Mouse (Mus musculus): Measurements from ENCODE around the gene Brd3. TPM values are rescaled to one million over a fixed set of nuclear protein-coding genes. Genes with fewer than 3 reads are reported as not detected.
"Not testable (repeated sequence)": the region's sequence is repeated elsewhere in the genome, so short reads cannot be mapped to it uniquely, and the experiment has no call there.

The Brd3 gene
- polyA plus RNA-seq, 1 experiment from 2014 or later, result 126 TPM

GRCm38 (mm10) chr2:27516289-27516688 lies 8.8 kb upstream of the Brd3 start:
- Histone ChIP-seq H3K9me3 (ENCODE audit: low read depth, low read length) (no peaks in the 10 kb centered on the region), H3K4me3 (ENCODE audit: low read depth, low read length) (peak overlapping the region; percentile 92), H3K27ac (ENCODE audit: low read depth) (no peak overlapping the region), H3K9ac (peak overlapping the region; percentile 10), H3K36me3 (ENCODE audit: insufficient read depth) (peaks cover 31% of the 10 kb centered on the region), H3K27me3 (ENCODE audit: insufficient read depth, low read length) (no peaks in the 10 kb centered on the region), H3K4me1 (ENCODE audit: insufficient read depth) (peaks cover 13% of the 10 kb centered on the region), H3K4me2 (peak overlapping the region; percentile 94)
- no peak for ATAC-seq (ENCODE audit: insufficient read depth)
- no peak for DNase-seq
- TF ChIP-seq CTCF (IDR thresholded peaks at IDR 0.05; ENCODE audit: low read depth), result no peak
- 5% methylated on average over 1 of the region's 1 CpGs for WGBS

DNA sequence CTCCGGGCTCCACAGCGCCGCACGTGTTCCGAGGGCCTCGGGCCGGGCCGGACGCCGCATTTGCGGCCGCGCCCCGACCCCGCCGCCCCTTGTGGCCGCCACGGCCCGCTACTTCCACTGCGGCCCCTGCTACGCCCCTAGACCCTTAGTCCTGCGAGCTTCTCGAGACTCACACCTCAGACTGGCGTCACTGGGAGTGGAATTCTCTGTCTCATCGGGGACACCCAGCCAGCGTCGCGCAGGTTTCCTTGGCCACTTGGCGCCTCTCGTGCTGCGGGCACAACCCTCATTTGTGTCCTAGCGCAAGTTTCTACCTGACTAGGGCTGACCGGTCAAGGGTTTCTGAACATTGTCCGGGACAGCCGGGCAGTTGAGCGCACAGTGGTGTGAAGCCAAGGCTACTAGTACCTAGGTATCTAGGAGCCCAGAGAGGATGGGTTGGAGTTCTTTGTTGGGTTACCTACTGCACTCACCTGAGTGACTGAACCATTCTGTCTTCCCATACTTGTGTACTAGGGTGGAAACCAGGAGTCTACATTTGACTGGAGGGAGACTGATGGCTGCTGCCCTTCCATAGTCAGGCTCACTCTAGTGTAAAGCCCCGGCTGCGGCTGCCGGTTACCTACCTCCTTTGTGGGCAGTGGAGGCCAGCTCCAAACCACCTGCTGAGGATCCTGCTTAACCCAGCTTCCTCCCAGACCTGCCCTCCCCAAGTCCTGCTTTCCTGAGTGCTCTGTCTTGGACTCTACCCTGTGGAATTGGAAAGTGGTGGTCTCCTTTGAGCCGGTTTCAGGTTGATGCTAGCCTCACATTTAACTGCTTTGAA lies 8.1 kb upstream of the Brd3 start:
- ATAC-seq (ENCODE audit: insufficient read depth) (peak; percentile 69), DNase-seq (peak; percentile 41)
- H3K36me3 ChIP-seq (ENCODE audit: insufficient read depth), result peaks cover 24% of the 10 kb centered on the region
- peak overlapping the region; percentile 92 for H3K4me3 ChIP-seq (ENCODE audit: low read depth, low read length)
- peak overlapping the region; percentile 91 for H3K27ac ChIP-seq (ENCODE audit: low read depth)
- H3K9me3 ChIP-seq (ENCODE audit: low read depth, low read length), result no peaks in the 10 kb centered on the region
- peaks cover 13% of the 10 kb centered on the region for H3K4me1 ChIP-seq (ENCODE audit: insufficient read depth)
- H3K9ac ChIP-seq, result peak overlapping the region; percentile 93
- H3K27me3 ChIP-seq (ENCODE audit: insufficient read depth, low read length), result no peaks in the 10 kb centered on the region
- peak; percentile 8; the same call in 1 of the 2 replicates for TF ChIP-seq CTCF (IDR thresholded peaks at IDR 0.05; ENCODE audit: low read depth)
- WGBS, result under 1% methylated on average over 40 of the region's 40 CpGs
- H3K4me2 ChIP-seq, result peak overlapping the region; percentile 94

DNA sequence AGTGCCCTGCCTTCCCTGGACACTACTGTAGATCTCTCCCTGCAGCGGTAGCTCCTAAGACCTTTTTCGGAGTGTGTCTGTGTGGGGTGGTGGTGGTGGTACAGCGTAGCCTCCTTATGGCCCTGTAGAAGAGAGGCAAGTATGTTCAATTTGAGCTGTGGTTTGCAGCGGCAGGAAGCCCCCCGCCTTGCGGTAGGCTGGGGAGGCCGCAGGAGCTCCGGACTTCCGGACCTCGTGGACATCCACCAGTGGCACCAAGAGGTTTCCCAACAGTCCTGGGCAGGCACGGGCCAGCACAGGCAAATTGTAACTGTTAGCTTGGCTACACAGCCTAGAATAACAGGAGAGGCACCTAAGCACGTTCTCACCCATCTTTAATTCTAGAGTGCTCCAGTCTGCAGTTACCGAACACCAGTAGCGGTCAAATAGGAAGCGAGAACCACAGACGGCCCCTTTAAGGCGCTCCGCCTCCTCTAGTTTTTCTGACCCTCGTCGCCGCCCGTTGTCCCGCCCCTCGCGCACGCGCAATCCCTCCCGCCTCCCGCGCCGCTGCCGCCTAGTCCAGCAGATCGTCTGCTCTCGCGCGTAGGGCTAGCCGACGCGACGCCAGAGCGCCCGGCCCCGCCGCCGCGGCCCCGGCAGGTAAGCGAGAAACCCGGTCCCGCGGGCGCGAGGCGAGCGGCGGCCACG lies 7.3 kb upstream of the Brd3 start, which contains the start of gene Wdr5:
Gene Wdr5 (plus strand): TSS at position 519 of the 690 bp plus-strand sequence.
- DNase-seq (peak; percentile 96), ATAC-seq (ENCODE audit: insufficient read depth) (peak; percentile 94)
- H3K9ac ChIP-seq, result peak within 1 kb of the TSS; percentile 93
- peak within 1 kb of the TSS; percentile 94 for H3K4me2 ChIP-seq
- TF ChIP-seq CTCF (IDR thresholded peaks at IDR 0.05; ENCODE audit: low read depth), result peak; percentile 82
- H3K36me3 ChIP-seq (ENCODE audit: insufficient read depth), result peaks cover 16% of the 10 kb centered on the region
- peaks cover 13% of the 10 kb centered on the region for H3K4me1 ChIP-seq (ENCODE audit: insufficient read depth)
- H3K9me3 ChIP-seq (ENCODE audit: low read depth, low read length), result no peaks in the 10 kb centered on the region
- H3K27ac ChIP-seq (ENCODE audit: low read depth), result peak within 1 kb of the TSS; percentile 91
- H3K4me3 ChIP-seq (ENCODE audit: low read depth, low read length), result peak within 1 kb of the TSS; percentile 92
- H3K27me3 ChIP-seq (ENCODE audit: insufficient read depth, low read length), result no peaks in the 10 kb centered on the region
- under 1% methylated on average over 57 of the region's 57 CpGs for WGBS

DNA sequence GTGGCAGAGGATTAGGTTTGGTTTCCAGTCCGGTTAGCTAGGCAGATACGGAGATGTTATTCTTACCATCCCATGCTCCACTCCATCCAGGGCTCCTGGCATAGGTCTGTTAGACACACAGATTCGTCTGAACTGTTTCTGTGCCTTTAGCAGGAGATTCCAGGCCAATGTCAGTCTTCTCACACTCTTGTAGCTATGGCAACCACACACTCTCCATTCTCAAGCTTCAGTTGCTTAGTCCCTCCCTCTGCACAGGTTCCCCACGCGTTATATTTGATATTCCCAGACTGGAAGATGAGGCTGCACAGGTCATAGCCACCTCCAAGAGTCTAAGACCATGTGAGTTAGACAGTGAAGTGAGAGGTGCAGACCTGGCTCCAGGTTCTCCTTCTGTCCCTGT lies 6.4 kb upstream of the Brd3 start:
- Histone ChIP-seq H3K9ac (peak overlapping the region; percentile 93), H3K36me3 (ENCODE audit: insufficient read depth) (peaks cover 7% of the 10 kb centered on the region), H3K9me3 (ENCODE audit: low read depth, low read length) (no peaks in the 10 kb centered on the region), H3K4me3 (ENCODE audit: low read depth, low read length) (peak overlapping the region; percentile 92), H3K27me3 (ENCODE audit: insufficient read depth, low read length) (no peaks in the 10 kb centered on the region), H3K27ac (ENCODE audit: low read depth) (peak overlapping the region; percentile 91; the same call in 1 of the 2 replicates), H3K4me2 (peak overlapping the region; percentile 94), H3K4me1 (ENCODE audit: insufficient read depth) (peaks cover 13% of the 10 kb centered on the region)
- 62% methylated on average over 5 of the region's 5 CpGs for WGBS
- no peak for TF ChIP-seq CTCF (IDR thresholded peaks at IDR 0.05; ENCODE audit: low read depth)
- DNase-seq (peak; percentile 8), ATAC-seq (ENCODE audit: insufficient read depth) (no peak)

DNA sequence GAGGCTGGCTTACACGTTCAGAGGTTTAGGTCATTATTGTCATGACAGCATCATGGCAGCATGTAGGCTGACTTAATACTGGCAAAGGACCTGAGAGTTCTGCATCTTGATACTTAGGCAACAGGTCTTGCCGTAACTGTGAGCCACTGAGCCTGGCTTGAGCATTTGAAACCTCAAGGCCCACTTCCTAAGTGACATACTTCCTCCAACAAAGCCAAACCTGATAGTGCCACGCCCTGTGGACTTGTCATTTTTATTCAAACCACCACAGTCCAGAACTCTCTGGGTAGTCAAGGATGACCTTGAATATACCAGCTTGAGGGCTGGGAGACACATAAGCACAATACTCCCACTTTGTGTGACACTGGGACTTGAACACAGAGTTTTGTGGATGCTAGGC lies 5.4 kb upstream of the Brd3 start:
- no peak for DNase-seq
- H3K27ac ChIP-seq (ENCODE audit: low read depth), result no peak overlapping the region

DNA sequence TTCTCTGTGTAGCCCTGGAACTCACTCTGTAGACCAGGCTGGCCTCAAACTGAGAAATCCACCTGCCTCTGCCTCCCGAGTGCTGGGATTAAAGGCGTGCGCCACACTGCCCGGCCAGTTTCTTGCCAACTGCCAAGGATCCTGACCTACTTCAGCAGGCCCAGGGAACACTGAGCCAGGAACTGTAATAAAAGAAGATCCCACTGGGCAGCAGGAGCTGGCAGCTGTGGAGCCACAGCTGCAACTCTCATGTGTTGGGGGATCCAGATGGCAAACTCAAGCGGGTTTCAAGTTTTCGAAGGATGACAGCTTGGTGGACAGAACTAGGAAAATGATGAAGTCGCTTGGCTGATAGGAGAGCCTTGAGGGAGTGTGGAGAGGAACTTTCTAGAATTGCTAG lies 3.2 kb upstream of the Brd3 start:
- Histone ChIP-seq H3K27me3 (ENCODE audit: insufficient read depth, low read length) (no peaks in the 10 kb centered on the region), H3K9ac (no peak overlapping the region), H3K4me2 (no peak overlapping the region), H3K36me3 (ENCODE audit: insufficient read depth) (no peaks in the 10 kb centered on the region), H3K27ac (ENCODE audit: low read depth) (no peak overlapping the region), H3K4me1 (ENCODE audit: insufficient read depth) (peaks cover 7% of the 10 kb centered on the region), H3K9me3 (ENCODE audit: low read depth, low read length) (no peaks in the 10 kb centered on the region), H3K4me3 (ENCODE audit: low read depth, low read length) (no peak overlapping the region)
- ATAC-seq (ENCODE audit: insufficient read depth) (no peak), DNase-seq (no peak)
- no peak for TF ChIP-seq CTCF (IDR thresholded peaks at IDR 0.05; ENCODE audit: low read depth)
- 89% methylated on average over 7 of the region's 7 CpGs for WGBS

More for the DNA sequence above, 5.4 kb upstream of the Brd3 start:
- TF ChIP-seq CTCF (IDR thresholded peaks at IDR 0.05; ENCODE audit: low read depth), result no peak
- no peaks in the 10 kb centered on the region for H3K36me3 ChIP-seq (ENCODE audit: insufficient read depth)
- H3K9ac ChIP-seq, result no peak overlapping the region
- no peaks in the 10 kb centered on the region for H3K27me3 ChIP-seq (ENCODE audit: insufficient read depth, low read length)
- H3K4me1 ChIP-seq (ENCODE audit: insufficient read depth), result peaks cover 13% of the 10 kb centered on the region
- WGBS, result 92% methylated on average over 3 of the region's 3 CpGs
- H3K9me3 ChIP-seq (ENCODE audit: low read depth, low read length), result no peaks in the 10 kb centered on the region
- H3K4me2 ChIP-seq, result no peak overlapping the region
- no peak overlapping the region for H3K4me3 ChIP-seq (ENCODE audit: low read depth, low read length)
- no peak for ATAC-seq (ENCODE audit: insufficient read depth)

DNA sequence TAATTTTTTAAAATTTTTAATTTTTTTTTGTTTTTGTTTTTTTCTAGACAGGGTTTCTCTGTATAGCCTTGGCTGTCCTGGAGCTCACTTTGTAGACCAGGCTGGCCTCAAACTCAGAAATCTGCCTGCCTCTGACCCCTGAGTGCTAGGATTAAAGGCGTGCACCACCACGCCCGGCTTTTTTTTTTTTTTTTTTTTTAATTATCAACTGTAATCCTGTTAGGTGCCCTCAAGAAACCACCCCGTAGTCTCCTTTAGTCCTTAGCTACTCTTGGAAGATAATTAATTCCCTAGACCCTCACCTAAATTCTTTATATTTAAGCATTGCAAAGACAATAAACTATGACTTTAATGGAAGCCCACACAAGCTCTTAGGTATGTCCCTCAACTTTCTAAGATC lies 804 bp downstream of the Brd3 start:
- not testable (repeated sequence) for H3K27me3 ChIP-seq (ENCODE audit: insufficient read depth, low read length); H3K4me3 ChIP-seq (ENCODE audit: low read depth, low read length); DNase-seq; H3K36me3 ChIP-seq (ENCODE audit: insufficient read depth); H3K27ac ChIP-seq (ENCODE audit: low read depth); H3K4me1 ChIP-seq (ENCODE audit: insufficient read depth); H3K9ac ChIP-seq; ATAC-seq (ENCODE audit: insufficient read depth); H3K9me3 ChIP-seq (ENCODE audit: low read depth, low read length); H3K4me2 ChIP-seq
- 92% methylated on average over 4 of the region's 4 CpGs for WGBS

Data from lung, embryonic 14.5 days (tissue).